Mouse (Mus musculus) forebrain, embryonic 15.5 days (tissue): Measurements from ENCODE around the gene Stkld1. TPM values are rescaled to one million over a fixed set of nuclear protein-coding genes. Genes with fewer than 3 reads are reported as not detected.
"Not testable (repeated sequence)": the region's sequence is repeated elsewhere in the genome, so short reads cannot be mapped to it uniquely, and the experiment has no call there.

Experiments
- ATAC-seq: fragments of 200-750 bp; cut with Nextera tagmentation; replicated peaks from 2 replicates; pipeline ENCODE4 v1.8.0; 2017; ENCODE audit warnings: mild to moderate bottlenecking, moderate TSS enrichment, moderate library complexity
- H3K27ac ChIP-seq: fragments of 300-500 bp; sonication (generic); replicated peaks from 2 replicates; pipeline ENCODE4 v1.5.1; 2015; ENCODE audit warnings: mild to moderate bottlenecking, inconsistent platforms
- H3K27me3 ChIP-seq: fragments of 300-500 bp; sonication (generic); 2 replicates; pipeline ENCODE4 v1.6.1; 2015; ENCODE audit warnings: inconsistent platforms
- H3K36me3 ChIP-seq: fragments of 300-500 bp; sonication (generic); 2 replicates; pipeline ENCODE4 v1.6.1; 2015; ENCODE audit warnings: mild to moderate bottlenecking, inconsistent platforms
- H3K4me1 ChIP-seq: fragments of 300-500 bp; sonication (generic); 2 replicates; pipeline ENCODE4 v1.6.1; 2015; ENCODE audit warnings: inconsistent platforms
- H3K4me2 ChIP-seq: fragments of 300-500 bp; sonication (generic); replicated peaks from 2 replicates; pipeline ENCODE4 v1.6.1; 2015; ENCODE audit warnings: mild to moderate bottlenecking, inconsistent platforms
- H3K4me3 ChIP-seq: fragments of 300-500 bp; sonication (generic); 2 replicates; pipeline ENCODE4 v1.5.1; 2015; ENCODE audit warnings: mild to moderate bottlenecking, inconsistent platforms
- H3K9ac ChIP-seq: fragments of 300-500 bp; sonication (generic); replicated peaks from 2 replicates; pipeline ENCODE4 v1.6.1; 2015; ENCODE audit warnings: mild to moderate bottlenecking, inconsistent platforms
- H3K9me3 ChIP-seq: fragments of 300-500 bp; sonication (generic); 2 replicates; pipeline ENCODE4 v1.6.1; 2016; ENCODE audit warnings: inconsistent platforms
- WGBS: fragments of 180-500 bp; shearing (Covaris S2); methylation state at CpG from one replicate; pipeline ENCODE4 v1.1.7; 2015; ENCODE audit warnings: mixed read lengths; 5-methylcytosine and 5-hydroxymethylcytosine counted together
- polyA plus RNA-seq: library from polyadenylated mRNA; unstranded; fragments of >200 nt; fragmentation: Nextera tagmentation; extraction: Ambion mirVana; gene quantifications from 2 replicates; pipeline ENCODE4 v1.2.1, GENCODE M21; 2015

Stkld1 gene
- polyA plus RNA-seq = 0.17 and 0.22 TPM in 2 replicates

DNA sequence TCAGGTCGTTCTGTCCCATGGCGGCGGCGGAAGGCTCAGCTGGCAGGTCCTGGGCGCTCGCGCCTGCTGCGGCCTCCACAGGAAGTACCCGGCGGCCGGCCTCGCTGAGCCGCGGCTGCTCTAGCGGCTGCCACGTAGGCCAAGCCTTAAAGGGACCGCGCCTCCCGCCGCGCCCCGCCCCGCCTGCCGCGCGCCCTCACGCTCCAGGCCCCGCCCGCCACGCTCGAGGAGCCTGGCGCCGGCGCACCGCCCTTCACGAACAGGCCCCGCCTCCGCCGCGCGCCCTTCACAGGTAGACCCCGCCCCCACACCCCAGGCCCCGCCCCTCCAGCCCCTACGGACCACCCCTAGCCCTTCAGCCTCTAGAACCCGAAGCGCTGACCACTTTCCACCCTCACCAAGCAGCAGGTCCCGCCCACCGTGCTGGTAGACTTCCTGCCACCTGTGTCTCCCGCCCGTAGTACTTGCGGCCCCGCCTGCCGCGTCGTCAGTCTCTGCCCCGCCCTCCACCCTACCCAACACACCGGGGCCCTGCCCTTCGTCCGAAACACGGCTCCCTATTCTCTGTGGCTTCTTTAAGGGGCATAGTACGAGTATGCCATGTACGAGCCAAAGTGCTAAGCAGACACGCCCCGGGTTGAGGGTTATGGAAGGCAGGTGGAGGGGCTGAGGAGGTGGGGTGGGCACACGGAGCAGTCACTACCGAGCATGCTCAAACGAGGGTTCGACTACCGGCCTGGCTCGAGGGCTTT is at the start of gene Stkld1, which contains the start of gene Surf4:
Gene Stkld1, plus strand, starts transcription at position 744 of the 752 bp plus-strand sequence.
Gene Surf4, minus strand, starts transcription at position 625 of the 752 bp plus-strand sequence.
- Histone ChIP-seq H3K4me1 (peaks cover 27% of the 10 kb centered on the region), H3K27me3 (no peaks in the 10 kb centered on the region), H3K9me3 (no peaks in the 10 kb centered on the region), H3K4me2 (peak within 1 kb of the TSS; percentile 66), H3K9ac (peak within 1 kb of the TSS; percentile 97), H3K4me3 (peak within 1 kb of the TSS; percentile 91), H3K27ac (peak within 1 kb of the TSS; percentile 73), H3K36me3 (0 out of 2 replicates have a peak, but pooled peaks cover 6% of the 10 kb centered on the region)
- under 1% methylated on average over 64 of the region's 70 CpGs for WGBS
- ATAC-seq = peak; percentile 95

DNA sequence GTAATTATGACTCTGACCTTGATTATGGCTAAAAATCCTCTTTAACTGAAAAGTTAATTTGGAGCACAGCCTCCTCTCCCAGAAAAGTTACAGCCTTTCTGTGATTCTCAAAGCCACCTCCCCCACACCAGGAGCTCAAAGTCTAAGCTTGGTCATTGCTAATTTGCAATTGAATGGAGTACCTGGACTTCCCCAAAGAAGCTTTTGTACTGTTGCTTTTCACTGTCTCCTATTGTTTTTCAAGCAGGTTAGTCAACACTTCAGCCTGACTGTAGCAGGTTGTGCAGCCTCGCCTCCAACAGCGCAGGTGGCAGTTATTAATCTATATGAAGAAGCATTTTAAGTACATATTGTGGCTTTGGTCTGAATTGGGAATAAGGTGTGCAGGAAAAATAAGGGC is 48.3 kb upstream of the Stkld1 start:
- 74% methylated on average over 2 of the region's 2 CpGs for WGBS
- not testable (repeated sequence) for H3K9me3 ChIP-seq, ATAC-seq, H3K4me2 ChIP-seq, H3K4me3 ChIP-seq, H3K4me1 ChIP-seq, H3K27me3 ChIP-seq, H3K27ac ChIP-seq, H3K9ac ChIP-seq
- peaks cover 16% of the 10 kb centered on the region for H3K36me3 ChIP-seq

DNA sequence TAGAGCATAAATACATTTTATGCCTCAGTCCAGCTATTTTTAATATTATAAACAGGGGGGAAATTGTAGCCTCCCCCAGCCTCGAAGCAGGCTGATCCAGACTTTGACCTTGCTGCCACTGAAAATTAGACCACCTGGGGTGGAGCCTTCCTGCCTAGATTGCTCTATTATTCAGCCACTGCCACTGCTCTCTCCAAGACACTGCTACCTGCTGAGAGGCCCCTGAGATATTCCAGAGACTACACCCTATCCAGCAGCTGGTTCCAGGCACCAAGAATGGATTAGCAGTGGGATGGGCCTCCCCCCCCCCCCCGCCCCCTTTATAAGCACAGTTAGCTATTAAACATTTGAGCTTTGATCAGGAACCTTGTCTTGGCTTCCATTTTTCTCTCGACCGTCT is 47.7 kb upstream of the Stkld1 start:
- H3K4me2 ChIP-seq, H3K9me3 ChIP-seq, H3K4me3 ChIP-seq, H3K4me1 ChIP-seq, H3K27ac ChIP-seq, ATAC-seq, H3K27me3 ChIP-seq, H3K9ac ChIP-seq: not testable (repeated sequence)
- WGBS = 52% methylated on average over 4 of the region's 4 CpGs
- peaks cover 22% of the 10 kb centered on the region for H3K36me3 ChIP-seq

DNA sequence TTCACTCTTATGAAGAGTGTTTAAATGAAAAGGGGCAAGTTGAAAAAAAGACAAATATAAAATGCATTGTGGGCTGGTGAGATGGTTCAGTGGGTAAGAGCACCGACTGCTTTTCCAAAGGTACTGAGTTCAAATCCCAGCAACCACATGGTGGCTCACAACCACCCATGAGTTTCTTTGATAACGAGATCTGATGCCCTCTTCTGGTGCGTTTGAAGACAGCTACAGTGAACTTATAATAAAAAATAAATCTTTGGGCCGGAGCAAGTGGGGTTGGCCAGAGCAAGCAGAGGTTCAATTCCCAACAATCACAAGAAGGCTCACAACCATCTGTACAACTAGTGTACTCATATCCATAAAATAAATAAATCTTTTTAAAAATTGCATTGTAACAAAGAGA is 37.9 kb upstream of the Stkld1 start:
- ATAC-seq = no peak
- H3K9ac ChIP-seq = no peak overlapping the region
- no peaks in the 10 kb centered on the region for H3K9me3 ChIP-seq
- no peak overlapping the region for H3K4me3 ChIP-seq
- H3K36me3 ChIP-seq = peaks cover 81% of the 10 kb centered on the region
- no peak overlapping the region for H3K27ac ChIP-seq
- H3K27me3 ChIP-seq = no peaks in the 10 kb centered on the region
- H3K4me1 ChIP-seq = peaks cover under 1% of the 10 kb centered on the region; the same call in 1 of the 2 replicates
- no peak overlapping the region for H3K4me2 ChIP-seq
- 87% methylated on average over 4 of the region's 4 CpGs for WGBS

DNA sequence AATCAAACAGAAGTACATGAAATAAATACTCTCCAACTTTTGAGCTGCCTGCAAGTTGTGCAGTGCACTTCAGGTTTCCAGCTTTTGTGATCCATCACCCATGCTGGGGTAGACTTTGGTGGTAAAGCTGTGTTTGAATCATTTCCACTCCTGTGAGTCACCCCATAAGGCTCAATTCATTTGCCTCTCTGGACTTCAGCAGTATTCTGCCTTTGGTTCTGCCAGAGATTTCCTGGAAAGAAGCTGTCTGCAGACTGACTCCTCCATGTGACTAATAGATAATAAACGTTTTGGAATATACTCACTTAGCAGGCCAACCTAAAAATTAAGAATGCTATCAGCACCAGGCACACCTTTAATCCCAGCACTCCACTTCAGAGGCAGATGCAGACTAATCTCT is 33.1 kb upstream of the Stkld1 start:
- no peaks in the 10 kb centered on the region for H3K27me3 ChIP-seq
- no peak for ATAC-seq
- no peak overlapping the region for H3K4me3 ChIP-seq
- peaks cover 24% of the 10 kb centered on the region for H3K4me1 ChIP-seq
- H3K9ac ChIP-seq = no peak overlapping the region
- H3K9me3 ChIP-seq = no peaks in the 10 kb centered on the region
- H3K4me2 ChIP-seq = no peak overlapping the region
- H3K27ac ChIP-seq = no peak overlapping the region
- peaks cover 55% of the 10 kb centered on the region for H3K36me3 ChIP-seq
- whole genome bisulfite sequencing = 89% methylated on average over 1 of the region's 1 CpGs

DNA sequence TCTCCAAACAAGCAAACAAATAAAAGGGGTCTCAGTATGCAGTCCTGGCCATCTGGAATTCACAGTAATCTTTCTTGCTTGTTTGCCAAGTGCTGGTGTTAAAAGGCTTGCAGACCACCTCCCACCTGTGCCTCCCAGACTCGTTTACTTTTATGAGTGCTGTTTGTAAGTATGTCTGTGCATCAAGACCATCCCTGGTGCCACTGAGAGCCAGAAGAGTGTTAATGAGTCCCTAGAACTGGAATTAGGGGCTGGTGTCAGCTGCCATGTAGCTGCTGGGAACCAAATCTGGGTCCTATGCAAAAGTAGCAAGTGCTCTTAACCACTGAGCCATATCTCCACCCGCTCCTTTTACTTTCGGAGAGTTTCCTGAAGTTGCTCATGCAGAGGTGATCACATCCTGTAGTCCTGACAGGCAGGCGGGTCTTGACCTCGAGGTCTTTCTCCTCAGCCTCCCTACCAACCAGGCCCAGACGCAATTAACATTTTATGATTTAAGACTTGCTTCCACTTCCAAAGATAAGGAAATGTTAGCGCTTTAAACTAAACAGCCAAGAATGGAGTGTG is 31.9 kb upstream of the Stkld1 start:
- Histone ChIP-seq H3K4me3 (peak overlapping the region; percentile 86), H3K9me3 (no peaks in the 10 kb centered on the region), H3K27me3 (no peaks in the 10 kb centered on the region), H3K9ac (peak overlapping the region; percentile 64), H3K4me1 (peaks cover 24% of the 10 kb centered on the region), H3K27ac (no peak overlapping the region), H3K4me2 (peak overlapping the region; percentile 65), H3K36me3 (peaks cover 54% of the 10 kb centered on the region)
- no peak for ATAC-seq
- WGBS = 15% methylated on average over 7 of the region's 7 CpGs

DNA sequence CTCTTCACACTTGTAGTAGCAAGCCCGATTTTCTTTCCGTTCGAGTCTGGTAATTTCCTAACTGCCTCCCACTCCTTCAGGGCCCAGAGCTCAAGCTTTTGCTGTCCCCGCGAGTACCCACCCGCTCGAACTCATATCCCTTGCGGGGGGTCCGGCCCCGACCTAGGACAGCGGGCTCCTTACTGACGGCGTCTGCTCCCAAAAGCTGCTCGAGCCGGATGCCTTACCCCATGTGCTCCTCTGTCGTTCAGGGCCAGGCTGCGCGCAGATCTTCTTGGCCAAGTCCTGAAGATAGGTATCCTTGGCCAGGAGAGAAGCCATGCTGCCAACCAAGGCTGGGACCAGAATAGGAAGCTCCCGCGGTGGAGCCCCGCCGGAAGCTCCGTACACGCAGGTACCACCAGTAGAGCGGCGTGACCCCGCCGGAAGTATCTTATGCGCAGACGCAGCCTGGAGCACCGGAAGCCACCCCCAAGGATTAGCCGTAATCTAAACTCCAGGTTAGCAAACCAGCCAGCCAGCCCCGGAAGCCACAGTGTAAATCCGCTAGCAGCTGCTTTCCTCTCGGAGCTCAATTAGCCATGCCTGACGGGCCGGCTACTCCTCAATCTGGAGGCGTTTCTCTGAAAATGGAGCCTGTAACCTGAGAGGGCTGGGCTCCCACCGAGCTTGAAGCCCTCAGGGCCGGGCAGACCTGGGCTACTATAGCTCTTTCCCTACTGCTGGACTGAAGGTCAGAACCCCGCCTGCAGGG is 31.2 kb upstream of the Stkld1 start, which contains the start of gene Surf6:
Gene Surf6, minus strand, starts transcription at position 413 of the 754 bp plus-strand sequence.
- H3K9me3 ChIP-seq = no peaks in the 10 kb centered on the region
- H3K4me1 ChIP-seq = peaks cover 30% of the 10 kb centered on the region
- H3K4me2 ChIP-seq = peak within 1 kb of the TSS; percentile 65
- under 1% methylated on average over 41 of the region's 41 CpGs for WGBS
- H3K36me3 ChIP-seq = peaks cover 54% of the 10 kb centered on the region
- peak; percentile 95 for ATAC-seq
- H3K9ac ChIP-seq = peak within 1 kb of the TSS; percentile 64
- peak within 1 kb of the TSS; percentile 84 for H3K27ac ChIP-seq
- peak within 1 kb of the TSS; percentile 86 for H3K4me3 ChIP-seq
- no peaks in the 10 kb centered on the region for H3K27me3 ChIP-seq

DNA sequence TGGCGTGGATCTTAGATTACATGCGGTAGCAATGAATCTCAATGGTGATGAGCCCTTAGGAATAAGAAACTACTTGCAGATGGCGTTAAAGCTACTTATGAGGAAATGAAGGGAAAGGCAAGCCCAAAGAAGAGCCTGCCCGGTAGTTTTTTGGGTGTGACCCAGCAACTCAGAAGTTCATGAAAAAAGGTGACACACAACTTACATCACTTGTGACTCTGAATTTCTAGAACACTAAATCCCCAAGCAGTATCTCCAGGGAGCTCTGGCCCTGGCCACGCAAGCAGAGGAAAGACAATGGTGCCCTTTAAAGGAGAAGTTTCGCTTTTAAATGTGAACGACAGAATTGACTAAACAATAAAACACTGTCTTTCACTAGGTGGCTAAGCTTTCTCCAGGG is 30.5 kb upstream of the Stkld1 start:
- H3K27me3 ChIP-seq = no peaks in the 10 kb centered on the region
- H3K4me1 ChIP-seq = peaks cover 36% of the 10 kb centered on the region
- 8% methylated on average over 7 of the region's 7 CpGs for WGBS
- ATAC-seq = no peak
- H3K4me3 ChIP-seq = peak overlapping the region; percentile 86
- H3K4me2 ChIP-seq = peak overlapping the region; percentile 65
- peak overlapping the region; percentile 64 for H3K9ac ChIP-seq
- peaks cover 52% of the 10 kb centered on the region for H3K36me3 ChIP-seq
- H3K9me3 ChIP-seq = no peaks in the 10 kb centered on the region
- peak overlapping the region; percentile 84 for H3K27ac ChIP-seq

DNA sequence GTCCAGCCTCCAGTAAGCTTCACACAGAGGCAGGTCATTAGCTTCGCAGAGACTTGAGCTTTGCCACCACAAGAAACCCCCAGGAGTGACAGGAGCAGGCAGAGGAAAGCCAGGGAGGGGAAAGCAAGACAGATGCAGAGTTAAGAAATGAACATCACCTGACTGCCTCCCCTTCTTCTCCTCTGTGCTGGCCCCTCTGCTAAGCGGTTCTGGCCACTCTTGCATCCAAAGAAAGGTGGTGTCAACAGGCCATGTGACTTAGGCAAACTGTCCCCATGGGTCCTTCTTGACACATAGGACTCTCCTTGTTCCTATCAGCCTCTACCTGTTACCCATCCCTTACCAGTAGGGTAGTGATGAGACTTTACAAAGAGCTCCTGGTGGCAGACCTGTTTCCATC is 27.9 kb upstream of the Stkld1 start:
- ATAC-seq = no peak
- no peak overlapping the region for H3K4me3 ChIP-seq
- H3K4me2 ChIP-seq = no peak overlapping the region
- no peak overlapping the region for H3K27ac ChIP-seq
- H3K27me3 ChIP-seq = no peaks in the 10 kb centered on the region
- no peaks in the 10 kb centered on the region for H3K9me3 ChIP-seq
- 86% methylated on average over 2 of the region's 2 CpGs for WGBS
- H3K9ac ChIP-seq = no peak overlapping the region
- H3K36me3 ChIP-seq = peaks cover 36% of the 10 kb centered on the region
- H3K4me1 ChIP-seq = peaks cover 50% of the 10 kb centered on the region

DNA sequence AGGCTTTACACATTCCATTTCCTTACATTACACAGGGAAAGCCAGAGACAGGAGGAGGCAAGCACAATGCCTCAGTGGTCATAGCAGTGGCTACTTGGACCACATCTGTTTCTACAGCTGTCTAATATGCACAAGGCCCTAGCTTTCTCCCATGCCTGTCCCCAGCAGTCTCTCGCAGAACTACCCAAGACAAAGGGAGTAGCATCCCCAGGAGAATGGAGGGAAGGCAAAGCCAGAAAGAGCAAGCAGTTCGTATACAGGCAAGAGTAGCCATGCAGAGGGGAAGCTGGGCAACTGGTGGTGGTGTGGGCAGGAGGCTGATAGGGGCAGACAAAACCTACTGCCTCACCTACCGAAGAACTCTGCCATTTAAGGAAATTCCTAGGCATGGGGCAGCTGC is 27.4 kb upstream of the Stkld1 start:
- no peak overlapping the region for H3K9ac ChIP-seq
- H3K9me3 ChIP-seq = no peaks in the 10 kb centered on the region
- no peak overlapping the region for H3K4me2 ChIP-seq
- H3K4me1 ChIP-seq = peaks cover 46% of the 10 kb centered on the region
- no peak overlapping the region for H3K4me3 ChIP-seq
- H3K27me3 ChIP-seq = no peaks in the 10 kb centered on the region
- H3K27ac ChIP-seq = no peak overlapping the region
- ATAC-seq = no peak
- WGBS = 93% methylated on average over 3 of the region's 3 CpGs
- peaks cover 36% of the 10 kb centered on the region for H3K36me3 ChIP-seq

DNA sequence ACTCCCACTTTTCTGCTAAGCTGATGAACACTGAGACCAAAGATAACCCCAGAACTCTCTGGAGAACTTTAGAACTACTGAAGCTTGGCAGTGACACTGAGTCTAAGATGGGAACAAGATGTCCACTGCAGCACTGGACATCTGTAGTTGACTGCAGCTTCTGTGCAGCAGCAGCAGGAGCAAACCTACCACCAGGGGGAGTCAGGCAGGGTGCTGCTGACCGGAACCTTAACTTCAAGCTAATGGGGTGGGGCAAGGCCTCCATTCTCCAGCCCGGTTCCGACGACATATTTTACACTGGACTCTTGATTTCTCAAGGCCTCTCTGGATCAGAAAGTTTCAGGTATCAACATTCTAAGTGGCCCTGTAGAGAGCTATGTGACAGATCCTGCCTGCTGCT is 26.7 kb upstream of the Stkld1 start:
- no peak overlapping the region for H3K4me2 ChIP-seq
- H3K4me1 ChIP-seq = peaks cover 46% of the 10 kb centered on the region
- H3K9ac ChIP-seq = no peak overlapping the region
- H3K9me3 ChIP-seq = no peaks in the 10 kb centered on the region
- H3K27me3 ChIP-seq = no peaks in the 10 kb centered on the region
- WGBS = 63% methylated on average over 4 of the region's 4 CpGs
- H3K36me3 ChIP-seq = peaks cover 39% of the 10 kb centered on the region
- H3K4me3 ChIP-seq = no peak overlapping the region
- no peak for ATAC-seq
- H3K27ac ChIP-seq = no peak overlapping the region
